Mouse (Mus musculus) spleen, postnatal 4 days (tissue): ENCODE results near the gene Tnfrsf11a.

ENCODE experiments used
- DNase-seq, 2 experiments: peaks; one replicate each; pipeline ENCODE4 v3.0.0; 2022; ENCODE audit warnings: low spot score in 2 of 2

Gene Tnfrsf11a

DNA sequence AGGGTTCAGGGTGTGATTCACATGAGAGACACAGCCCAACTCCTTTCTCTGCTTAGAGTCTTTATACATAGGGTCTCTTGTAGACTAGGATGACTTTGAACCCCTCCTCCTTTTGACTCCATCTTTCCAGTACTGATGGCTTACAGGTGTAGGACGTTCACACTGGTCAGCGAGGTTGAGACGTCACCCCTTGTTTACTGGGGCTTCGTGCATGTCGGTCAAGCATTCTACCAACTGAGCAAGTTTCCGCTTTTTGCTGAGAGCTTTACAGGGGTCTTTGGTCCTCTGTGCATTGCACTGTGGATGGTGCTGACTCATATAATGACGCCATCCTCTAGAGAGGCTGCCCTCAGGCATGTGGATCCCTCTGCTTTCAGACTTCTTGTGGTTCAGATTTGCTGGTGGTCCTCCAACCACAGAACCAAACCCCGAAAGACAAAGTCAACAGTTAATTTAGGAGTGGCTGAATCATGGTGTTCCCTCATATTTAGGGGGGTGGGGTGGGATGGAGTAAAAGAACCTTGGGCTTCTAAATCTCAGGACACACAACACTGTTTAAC is 47.3 kb downstream of the Tnfrsf11a start:
- no peak for DNase-seq

DNA sequence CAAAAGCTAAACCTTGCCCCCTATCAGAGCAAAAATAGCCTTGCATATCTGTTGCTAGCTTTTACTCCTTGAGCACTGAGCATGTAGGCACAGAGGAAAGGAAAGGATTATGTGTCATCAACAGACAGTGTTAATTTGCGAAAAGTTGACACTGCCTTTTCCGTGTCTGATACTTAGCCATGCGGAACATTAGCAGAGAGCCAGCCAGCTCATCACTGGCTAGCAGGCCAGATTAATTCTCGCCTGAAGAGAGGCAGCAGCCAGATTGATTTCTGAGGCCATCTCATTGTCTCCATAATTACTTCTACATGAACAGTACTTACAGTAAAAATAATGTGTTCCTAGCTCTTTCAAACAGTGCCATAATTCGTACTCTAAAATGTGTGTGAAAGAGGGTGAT is 48.7 kb downstream of the Tnfrsf11a start:
- DNase-seq = no peak

DNA sequence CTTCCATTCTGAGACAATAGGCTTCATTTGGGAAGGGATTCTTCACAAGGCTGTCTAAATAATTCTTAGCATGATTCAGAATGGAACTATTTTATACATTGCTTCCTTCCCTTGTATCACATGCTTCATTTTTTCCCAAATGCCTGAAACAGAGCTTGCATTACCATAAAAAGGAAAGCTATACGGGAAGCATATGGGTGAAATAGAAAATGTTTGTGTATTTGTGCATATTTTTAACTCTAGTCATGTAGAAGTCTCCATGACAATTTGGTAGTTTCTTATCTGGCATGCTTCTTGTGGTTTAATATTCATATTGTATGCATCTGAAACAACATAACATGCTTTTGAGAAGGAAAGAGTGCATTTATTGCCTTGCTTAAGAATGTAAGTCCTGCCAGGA is 52.3 kb downstream of the Tnfrsf11a start:
- DNase-seq = no peak

DNA sequence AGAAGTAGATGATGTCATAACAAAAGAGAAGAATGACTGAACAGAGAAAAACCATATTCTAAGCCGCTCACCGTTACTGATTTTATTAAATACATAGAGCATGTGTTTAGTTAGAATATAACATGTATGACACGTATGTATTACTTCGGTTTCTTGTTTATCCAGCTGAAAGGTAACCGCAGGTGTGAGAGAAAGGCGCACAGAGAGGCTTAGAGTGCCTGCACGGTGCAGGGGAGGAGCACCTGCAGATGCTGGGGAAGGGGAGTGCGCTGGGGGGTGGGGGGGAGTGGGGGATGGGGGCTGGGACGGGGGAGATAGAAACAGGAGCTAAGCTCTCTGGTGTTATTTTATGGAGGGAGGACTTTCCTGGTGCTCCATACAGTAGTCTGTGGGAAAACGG is 62.4 kb downstream of the Tnfrsf11a start:
- no peak for DNase-seq

DNA sequence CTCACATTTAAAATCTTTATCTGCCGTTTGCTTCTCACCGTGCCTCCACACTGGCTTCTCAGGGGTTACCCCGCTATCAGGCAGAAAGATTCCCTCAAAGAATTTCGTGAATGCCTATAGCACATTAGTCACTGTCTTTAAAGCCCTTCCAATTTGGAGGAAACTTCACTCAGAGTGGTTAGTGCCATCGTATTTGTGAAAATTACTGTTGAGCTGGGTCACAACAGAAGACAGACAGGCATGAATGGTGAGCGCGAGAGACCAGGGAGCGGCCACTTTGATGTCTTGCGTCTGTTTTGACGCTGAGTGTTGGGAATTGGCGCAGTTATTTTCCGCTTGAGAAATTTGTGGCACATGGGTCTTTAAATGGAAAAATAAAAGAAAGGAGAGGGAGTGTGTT is 62.9 kb downstream of the Tnfrsf11a start:
- DNase-seq = no peak

DNA sequence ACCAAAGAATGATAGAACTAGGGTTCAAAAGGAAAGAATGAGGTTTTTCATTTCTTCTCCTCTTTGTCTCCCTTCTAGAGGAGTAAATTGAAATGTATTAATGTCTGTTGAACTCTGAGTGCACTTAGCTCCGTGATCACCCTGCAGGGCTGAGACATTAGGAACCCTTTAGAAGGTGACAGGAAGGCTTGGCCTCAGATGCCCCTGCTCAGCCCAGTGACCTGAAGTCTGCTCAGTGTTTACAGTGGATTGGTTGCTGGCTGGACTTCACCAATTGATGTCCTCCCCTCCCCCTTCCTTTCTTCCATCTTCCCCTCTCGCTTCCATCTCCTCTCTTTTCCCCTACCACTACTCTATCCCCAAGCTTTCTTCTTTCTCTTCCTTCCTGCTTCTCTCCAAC is 63.3 kb downstream of the Tnfrsf11a start:
- DNase-seq = no peak

DNA sequence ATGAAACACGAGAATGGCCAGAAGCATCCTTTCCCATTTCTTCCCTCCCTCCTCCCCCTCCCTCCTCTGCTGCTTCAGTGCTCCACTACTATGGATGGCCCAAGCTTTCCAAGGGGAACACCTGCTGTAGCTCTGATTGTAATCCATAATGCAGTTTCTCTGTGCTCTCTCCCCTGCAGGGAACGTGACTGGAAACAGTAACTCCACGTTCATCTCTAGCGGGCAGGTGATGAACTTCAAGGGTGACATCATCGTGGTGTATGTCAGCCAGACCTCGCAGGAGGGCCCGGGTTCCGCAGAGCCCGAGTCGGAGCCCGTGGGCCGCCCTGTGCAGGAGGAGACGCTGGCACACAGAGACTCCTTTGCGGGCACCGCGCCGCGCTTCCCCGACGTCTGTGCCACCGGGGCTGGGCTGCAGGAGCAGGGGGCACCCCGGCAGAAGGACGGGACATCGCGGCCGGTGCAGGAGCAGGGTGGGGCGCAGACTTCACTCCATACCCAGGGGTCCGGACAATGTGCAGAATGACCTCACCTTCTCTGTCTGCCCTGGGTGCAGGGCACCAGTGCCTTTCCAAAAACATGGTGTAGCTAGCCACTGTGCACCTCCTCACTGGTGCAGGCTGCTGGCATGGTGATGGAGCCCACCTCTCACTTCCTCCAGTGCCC is 64.0 kb downstream of the Tnfrsf11a start:
- DNase-seq = no peak

DNA sequence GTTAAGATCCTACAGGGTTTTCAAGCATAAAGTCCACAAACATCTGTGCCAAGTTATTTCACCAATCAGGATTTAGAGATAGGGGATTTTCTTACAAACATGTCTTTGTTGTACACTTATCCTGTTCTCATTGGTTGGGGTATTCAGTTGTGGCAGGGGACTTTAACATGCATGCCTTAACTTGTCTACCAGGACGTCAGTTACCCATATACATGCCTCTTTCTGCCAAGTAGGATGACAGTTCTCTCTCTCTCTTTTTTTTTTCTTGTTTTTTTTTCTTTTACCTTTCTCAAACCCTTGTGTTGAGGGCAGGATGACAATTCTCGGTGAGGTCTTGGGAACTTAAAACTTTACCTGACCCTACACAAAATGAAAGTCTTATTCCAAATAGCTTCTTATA is 65.9 kb downstream of the Tnfrsf11a start:
- DNase-seq = no peak

DNA sequence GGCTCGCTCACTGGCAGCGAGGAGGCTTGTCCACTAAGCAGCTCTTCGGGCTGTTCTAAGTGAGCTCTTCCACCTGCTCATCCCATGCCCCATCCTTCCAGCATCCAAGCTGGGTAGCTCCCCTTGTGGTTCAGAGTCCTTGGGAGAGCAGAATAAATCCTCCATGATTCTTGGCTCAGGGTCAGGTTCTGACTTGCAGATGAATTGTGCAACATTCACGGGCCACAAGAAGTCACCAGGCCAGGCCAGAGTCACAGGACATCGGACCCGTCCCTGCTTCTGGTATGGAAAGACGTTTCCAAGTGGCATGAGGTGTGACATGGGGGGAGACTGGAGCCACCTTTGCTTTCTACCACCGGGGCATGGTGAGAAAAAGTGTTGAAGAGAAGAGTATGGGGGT is 68.3 kb downstream of the Tnfrsf11a start:
- DNase-seq = no peak

DNA sequence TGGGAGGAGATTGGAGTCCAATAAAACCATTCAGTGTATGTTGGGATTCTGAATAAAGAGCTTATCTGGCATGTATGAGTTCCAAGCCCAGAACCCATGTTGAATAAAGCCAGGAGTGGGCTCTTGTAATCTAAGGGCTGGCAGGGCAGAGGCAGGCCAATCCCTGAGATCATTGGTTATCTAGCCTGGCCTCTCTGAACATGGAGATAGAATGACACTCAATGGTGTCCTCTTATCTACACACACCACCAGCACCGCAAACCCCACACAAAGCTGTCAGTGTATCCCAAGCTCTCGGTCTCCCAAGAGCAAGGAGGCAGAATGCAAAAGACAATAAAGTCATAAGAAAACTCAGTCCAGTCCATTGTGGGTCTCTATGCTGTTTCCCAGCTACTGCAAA is 70.8 kb downstream of the Tnfrsf11a start:
- DNase-seq = no peak

DNA sequence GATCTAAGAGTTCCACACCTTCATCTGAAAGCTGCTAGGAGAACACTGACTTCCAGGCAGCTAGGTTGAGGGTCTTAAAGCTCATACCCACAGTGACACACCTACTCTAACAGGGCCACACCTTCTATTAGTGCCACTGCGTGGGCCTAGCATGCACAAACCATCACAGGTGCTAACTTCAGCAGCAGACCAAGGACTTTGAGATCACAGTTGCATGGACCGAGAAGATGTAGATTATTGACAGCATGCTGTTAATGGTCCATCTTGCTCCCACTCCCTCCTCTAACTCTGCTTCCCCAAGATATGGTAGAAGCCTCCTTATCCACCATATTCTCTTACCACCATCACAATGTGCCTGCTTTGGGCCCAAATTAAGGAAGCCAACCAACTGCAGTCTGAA is 79.2 kb downstream of the Tnfrsf11a start:
- no peak for DNase-seq

DNA sequence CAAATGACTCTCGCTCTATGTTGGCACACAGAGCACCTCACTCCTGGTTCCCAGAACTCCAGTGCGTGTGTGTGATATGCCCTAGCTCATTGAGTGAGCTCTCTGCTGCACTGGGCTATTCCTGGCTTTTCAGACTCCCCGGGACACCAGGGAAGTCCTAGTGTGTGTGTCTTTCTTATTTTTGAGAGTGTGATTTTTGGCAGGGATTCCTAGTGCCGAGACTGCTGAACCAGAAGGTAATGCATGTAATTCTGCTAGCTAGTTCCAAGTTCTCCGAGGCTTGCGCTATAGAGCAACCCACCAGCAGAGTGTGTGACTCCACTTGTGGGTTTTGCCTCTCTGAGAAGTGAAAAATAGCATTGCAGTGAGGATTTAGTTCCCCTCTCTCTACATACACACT is 96.1 kb downstream of the Tnfrsf11a start:
- no peak for DNase-seq

DNA sequence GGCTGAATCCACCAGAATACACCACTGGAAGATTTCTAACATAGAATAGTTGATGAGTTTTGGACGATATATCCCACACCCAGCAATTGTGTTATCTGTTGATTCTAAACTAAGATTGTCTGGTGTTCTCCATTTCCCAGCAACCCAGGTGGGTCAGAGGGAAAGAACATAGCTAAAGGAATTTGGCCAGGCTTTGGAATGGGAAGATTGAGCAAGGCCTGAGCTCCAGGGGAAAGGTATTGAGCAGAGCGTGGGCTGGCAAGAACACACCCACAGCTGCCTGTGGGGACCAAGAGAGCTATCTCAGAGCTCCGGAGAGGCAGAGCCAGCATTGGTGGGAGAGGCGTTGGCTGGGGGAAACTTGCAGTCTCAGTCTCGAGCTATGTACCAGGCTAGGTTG is 97.3 kb downstream of the Tnfrsf11a start:
- DNase-seq = no peak

DNA sequence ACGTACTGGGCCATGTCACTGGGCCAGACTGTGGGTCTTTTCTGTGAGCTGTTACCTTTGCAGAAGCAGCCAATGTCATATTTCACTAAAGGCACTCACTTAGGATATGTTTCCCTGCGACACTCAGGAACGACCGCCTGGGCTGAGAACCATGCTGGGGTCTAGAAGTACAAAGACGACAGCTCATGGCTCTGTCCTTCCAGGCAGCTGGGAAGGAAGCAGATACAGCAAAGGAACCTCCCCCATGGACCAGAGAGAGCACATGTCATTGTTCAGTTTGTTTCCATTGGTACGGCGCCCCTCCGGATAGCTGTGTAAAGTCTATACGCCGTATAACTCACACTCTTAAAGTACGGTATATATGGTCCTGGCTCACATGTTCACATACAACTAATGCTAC is 97.9 kb downstream of the Tnfrsf11a start:
- DNase-seq = no peak

DNA sequence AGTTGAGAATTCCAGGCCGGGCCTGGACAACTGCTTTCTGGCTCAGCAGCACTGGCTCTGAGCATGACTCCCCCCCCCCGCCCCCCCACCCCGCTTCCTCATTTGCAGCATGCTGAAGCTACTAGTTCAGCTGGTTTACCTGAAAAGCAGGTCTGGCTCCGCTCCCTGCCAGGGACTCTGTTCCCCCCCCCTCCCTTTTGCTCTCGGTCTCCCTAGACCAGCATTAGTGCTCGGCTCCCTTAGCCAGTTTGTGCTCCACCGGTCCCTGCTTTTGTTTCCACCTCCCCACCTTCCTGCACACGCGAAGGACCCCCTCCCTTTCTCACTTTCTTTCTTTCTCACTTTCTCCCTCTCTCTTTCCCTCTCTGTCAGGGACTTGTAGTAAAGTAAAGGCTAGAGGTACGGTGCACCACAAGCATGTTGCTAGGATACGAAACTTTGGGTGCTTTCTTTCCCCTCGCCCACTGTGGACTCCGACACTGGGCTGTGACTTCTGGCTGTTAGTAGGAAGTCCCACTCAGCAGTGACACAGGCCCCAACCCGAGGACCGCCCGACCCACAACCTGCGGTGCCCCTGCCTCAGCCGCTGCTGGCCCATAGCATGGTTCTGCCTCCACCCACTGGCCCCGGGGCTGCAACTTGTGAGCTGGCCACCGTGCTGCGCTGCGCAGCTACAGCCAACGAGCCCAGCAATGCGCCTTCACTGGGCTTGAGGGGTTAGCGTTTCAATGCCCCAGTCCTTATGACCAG is 100.2 kb downstream of the Tnfrsf11a start:
- no peak for DNase-seq

DNA sequence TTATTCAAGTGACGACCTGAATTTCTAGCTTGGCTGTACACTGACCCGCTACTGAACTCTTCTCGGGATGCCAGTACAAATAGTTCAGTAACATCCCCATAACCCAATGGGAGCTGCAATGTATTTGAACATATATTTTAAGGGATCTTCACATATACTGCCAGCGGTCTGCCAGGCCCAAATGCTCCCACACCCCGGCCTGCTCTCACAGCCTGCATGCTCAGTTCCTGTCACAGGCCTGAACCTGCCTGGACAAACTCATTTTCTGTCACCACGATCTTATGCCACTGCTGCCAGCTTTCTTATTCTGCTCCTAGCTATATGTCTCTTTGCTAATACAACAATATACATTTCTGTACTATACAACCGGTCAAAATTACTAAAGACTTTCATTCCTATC is 100.9 kb downstream of the Tnfrsf11a start:
- DNase-seq = no peak

DNA sequence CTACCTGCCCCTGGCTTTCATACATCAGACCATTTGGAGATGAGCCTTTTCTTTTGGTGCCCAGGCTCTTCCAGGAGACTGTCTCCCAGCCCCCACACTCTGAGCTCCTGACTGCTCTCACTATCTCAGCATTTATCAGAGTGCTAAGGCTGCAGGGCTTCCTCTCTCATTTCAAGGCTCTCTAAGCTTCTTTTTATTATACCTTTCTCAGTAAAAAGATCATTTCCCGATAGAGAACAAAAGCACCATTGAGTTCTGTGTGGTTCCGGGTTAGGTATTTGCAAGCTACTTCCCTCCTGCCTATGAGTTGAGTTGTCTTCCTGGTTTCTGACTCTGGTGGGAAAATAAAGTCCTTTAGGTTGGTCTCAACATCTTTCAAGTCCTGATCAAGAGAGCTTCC is 103.0 kb downstream of the Tnfrsf11a start:
- no peak for DNase-seq

DNA sequence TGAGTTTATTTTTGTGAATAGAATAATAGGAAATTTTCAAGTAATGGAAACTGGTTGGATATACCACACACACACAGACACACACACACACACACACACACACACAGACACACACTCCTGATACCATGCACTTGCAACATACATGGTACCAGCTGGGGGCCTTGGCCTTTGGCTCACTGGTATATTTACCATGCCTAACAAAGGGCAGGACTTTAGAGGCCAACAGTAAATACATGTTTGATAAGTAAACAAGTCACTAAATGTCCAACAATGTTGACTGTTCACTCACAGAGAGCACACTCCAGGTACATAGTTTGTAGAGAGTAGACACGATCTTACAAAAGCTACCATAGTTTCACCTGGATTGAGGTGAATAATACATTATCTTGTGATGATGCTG is 104.6 kb downstream of the Tnfrsf11a start:
- no peak for DNase-seq

DNA sequence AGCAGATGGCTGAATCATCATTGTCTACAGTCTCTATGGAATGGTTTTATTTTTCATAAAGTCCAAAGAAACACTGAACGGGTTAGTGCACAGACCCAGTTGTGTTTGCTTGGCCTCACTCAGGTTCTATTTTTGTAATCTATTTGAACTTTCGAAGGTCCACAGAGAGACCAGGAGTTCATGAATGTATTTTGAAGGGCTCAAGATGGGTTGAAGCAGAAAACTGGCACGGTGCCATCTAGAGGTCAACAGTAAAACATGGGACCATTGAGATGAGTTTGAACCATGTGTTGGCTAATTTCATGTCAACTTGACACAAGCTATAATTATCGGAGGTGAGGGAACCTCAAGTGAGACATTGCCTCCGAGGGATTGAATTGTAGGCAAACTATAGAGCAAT is 105.1 kb downstream of the Tnfrsf11a start:
- no peak for DNase-seq

DNA sequence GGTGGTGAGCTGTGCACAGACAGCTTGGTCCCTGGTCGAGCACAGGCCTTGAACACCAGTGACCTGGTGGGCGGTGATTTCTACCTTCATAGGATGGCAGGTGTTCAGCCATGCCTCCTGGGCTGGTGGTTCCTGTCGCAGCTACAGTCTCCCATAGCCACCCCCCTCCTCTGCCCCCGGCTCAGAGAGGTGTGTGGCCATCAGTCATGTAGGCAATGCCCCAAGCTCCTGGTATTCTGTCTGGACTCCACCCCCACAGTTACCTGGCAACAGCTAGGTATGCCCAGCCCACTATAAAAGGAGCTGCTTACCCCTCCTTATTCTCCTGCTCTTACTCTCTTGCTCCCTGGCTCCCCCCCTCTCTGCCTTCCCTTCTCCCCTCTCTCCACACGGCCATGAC is 105.8 kb downstream of the Tnfrsf11a start:
- DNase-seq = no peak

DNA sequence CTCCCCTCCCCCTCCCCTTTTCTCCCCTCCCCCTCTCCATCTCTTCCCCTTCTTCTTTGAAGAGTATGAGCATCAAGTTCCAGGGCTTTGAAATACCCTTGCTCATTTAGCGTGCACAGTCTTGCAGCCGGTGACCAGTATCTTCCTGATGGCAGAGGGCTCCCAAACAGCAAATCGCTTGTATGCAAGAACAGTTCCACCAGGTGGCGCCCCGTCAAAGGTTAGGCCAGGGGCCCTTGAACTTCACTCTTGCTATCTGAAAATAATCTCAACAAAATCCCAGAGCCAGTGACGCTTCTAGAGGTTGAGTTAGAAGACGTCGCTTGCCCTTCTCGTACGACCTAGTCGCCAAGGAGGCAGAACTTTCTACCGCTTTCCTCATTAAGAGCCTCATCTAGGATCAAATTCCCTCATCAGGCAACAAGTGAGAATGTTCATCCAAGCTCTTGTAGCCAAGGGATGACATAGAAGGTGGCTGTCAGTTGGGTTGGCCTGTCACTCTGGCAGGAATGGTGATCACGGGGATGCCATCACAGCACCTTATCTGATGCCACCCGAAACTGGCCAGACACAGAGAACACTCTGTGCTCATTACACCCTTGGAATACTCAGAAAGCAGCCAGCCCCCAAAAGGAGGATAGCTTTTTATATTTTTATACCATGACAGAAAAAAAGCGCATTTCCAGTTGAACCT is 110.7 kb downstream of the Tnfrsf11a start:
- peak; percentile 76 to 91 for DNase-seq

DNA sequence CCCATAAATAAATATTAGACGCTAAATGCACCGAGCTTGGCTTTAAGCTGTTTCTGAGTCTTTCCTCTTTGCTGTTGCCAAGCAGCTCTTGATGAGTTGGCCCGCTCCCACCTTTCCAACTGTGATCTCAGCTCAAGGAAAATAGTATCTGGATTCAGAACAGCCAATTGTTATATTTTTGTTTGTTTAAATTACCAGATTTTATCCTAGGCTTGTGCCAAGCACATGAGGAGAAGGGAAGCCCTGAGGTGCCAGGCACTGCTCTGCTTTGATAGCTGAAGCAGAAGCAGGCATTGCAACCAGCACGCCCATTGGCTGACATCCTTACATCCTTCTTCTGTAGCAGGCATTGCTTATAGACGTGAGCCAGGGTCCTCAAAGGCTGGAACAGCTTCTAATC is 114.5 kb downstream of the Tnfrsf11a start:
- no peak for DNase-seq
